8 mouse cellular contexts compared by ENCODE assay signal in genomic region chr4:133370298-133371274, GRCm38 (mm10). TPM values are rescaled to one million over a fixed set of nuclear protein-coding genes. Genes with fewer than 3 reads are reported as not detected.
DNase-seq lines count a peak whose midpoint lies in the region; ATAC-seq and TF ChIP-seq lines count a peak whose summit lies in the region.

No protein-coding gene starts in this region.

- peak overlapping the region; percentile 95 for H3K4me3 ChIP-seq in testis, adult 2 months (ENCODE audit: control insufficient read depth, low read depth, low read length)
- H3K4me3 ChIP-seq in heart, embryonic 16.5 days (ENCODE audit: low read length), result peak overlapping the region; percentile 87
- peak overlapping the region; percentile 99 for H3K4me3 ChIP-seq in megakaryocyte, embryonic 14.5 days (replicated peaks)

- TF ChIP-seq CTCF in testis, adult 2 months (IDR thresholded peaks at IDR 0.05; ENCODE audit: control insufficient read depth, insufficient read depth, insufficient replicate concordance, low read depth, low read length), result no peak

- peaks cover 6% of the 10 kb centered on the region for H3K4me1 ChIP-seq in testis, adult 2 months (ENCODE audit: control insufficient read depth, insufficient read depth, low read length)
- H3K4me1 ChIP-seq in heart, embryonic 16.5 days (ENCODE audit: control insufficient read depth, insufficient read depth, low read length), result peaks cover 40% of the 10 kb centered on the region
- peaks cover 59% of the 10 kb centered on the region for H3K4me1 ChIP-seq in megakaryocyte, embryonic 14.5 days

- H3K4me2 ChIP-seq in heart, embryonic 16.5 days (ENCODE audit: low read depth, low read length), result peak overlapping the region; percentile 86

- no peak for ATAC-seq in cerebellum, adult (ENCODE audit: insufficient number of reproducible peaks, low FRiP score, low TSS enrichment)
- no peak for ATAC-seq in heart, embryonic 16.5 days (replicated peaks; ENCODE audit: extremely low read depth, insufficient read depth, low FRiP score)

- no peak overlapping the region for H3K27ac ChIP-seq in testis, adult 2 months (ENCODE audit: control insufficient read depth, insufficient read depth, low read depth, low read length)
- H3K27ac ChIP-seq in heart, embryonic 16.5 days (ENCODE audit: low read length), result peak overlapping the region; percentile 80

- peak; percentile 32 for DNase-seq in cerebellum, adult 11 months
- DNase-seq in testis, postnatal 14 days (ENCODE audit: low spot score), result no peak
- DNase-seq in left cerebral cortex, postnatal 36 days (ENCODE audit: low spot score in 2 of 2), result no peak
- no peak for DNase-seq in embryo, embryonic 10 days (ENCODE audit: low spot score)

- no peak for TF ChIP-seq POLR2A in testis, adult 2 months (IDR thresholded peaks at IDR 0.05; ENCODE audit: control insufficient read depth, low read depth, low read length)

- H3K36me3 ChIP-seq in testis, adult 2 months (ENCODE audit: control insufficient read depth, insufficient read depth, low read length), result no peaks in the 10 kb centered on the region
- no peaks in the 10 kb centered on the region; the same call in 1 of the 2 replicates for H3K36me3 ChIP-seq in heart, embryonic 16.5 days (ENCODE audit: control insufficient read depth, insufficient read depth)
- H3K36me3 ChIP-seq in megakaryocyte, embryonic 14.5 days (replicated peaks; ENCODE audit: low read length), result peaks cover 34% of the 10 kb centered on the region

- peak overlapping the region; percentile 95 for H3K9ac ChIP-seq in heart, embryonic 16.5 days (ENCODE audit: low read length)

- no peaks in the 10 kb centered on the region for H3K9me3 ChIP-seq in heart, embryonic 16.5 days (replicated peaks; ENCODE audit: control insufficient read depth, low read length)
- peaks cover 6% of the 10 kb centered on the region for H3K9me3 ChIP-seq in megakaryocyte, embryonic 14.5 days

- 60% methylated on average over 22 of the region's 22 CpGs for WGBS in heart, embryonic 16.5 days

- no peaks in the 10 kb centered on the region for H3K27me3 ChIP-seq in testis, adult 2 months (ENCODE audit: control insufficient read depth, insufficient read depth, low read length)
- no peaks in the 10 kb centered on the region for H3K27me3 ChIP-seq in heart, embryonic 16.5 days (ENCODE audit: control insufficient read depth, insufficient read depth, low read length)
- no peaks in the 10 kb centered on the region for H3K27me3 ChIP-seq in megakaryocyte, embryonic 14.5 days (replicated peaks)

- intact Hi-C loops in left cerebral cortex, postnatal 36 days (cut with DNase I), result no loop called here

RNA-seq across cellular contexts. Expression of gene Slc9a1, which starts 1.1 kb away (rescaled TPM):
- 48.4 and 59.6 TPM in 2 replicates for polyA plus RNA-seq in testis, adult 2 months (2012; rRNA removed)
- polyA plus RNA-seq in heart, embryonic 16.5 days (2015; fragmentation: Nextera tagmentation; extraction: Ambion mirVana), result 7.2 and 8.1 TPM in 2 replicates
- polyA plus RNA-seq in megakaryocyte, embryonic 14.5 days (2012; ENCODE audit: insufficient read depth, low replicate concordance), result 50.9 and 56.9 TPM in 2 replicates
- total RNA-seq in left cerebral cortex, postnatal 36 days (2021), result 10 to 100 TPM; 48.8 to 56.9 TPM

RNA-seq across cellular contexts. Expression of gene Wdtc1, which starts 17.3 kb away (rescaled TPM):
- polyA plus RNA-seq in testis, adult 2 months (2012; rRNA removed), result 323 and 338 TPM in 2 replicates
- polyA plus RNA-seq in heart, embryonic 16.5 days (2015; fragmentation: Nextera tagmentation; extraction: Ambion mirVana), result 13.5 and 13.7 TPM in 2 replicates
- polyA plus RNA-seq in megakaryocyte, embryonic 14.5 days (2012; ENCODE audit: insufficient read depth, low replicate concordance), result 85.7 and 118 TPM in 2 replicates
- total RNA-seq in left cerebral cortex, postnatal 36 days (2021), result 10 to 100 TPM; 58.6 to 59.8 TPM
